Mouse (Mus musculus): Measurements from ENCODE around the gene Scgb1a1.
"Not testable (repeated sequence)": the region's sequence is repeated elsewhere in the genome, so short reads cannot be mapped to it uniquely, and the experiment has no call there.

The Scgb1a1 gene

DNA sequence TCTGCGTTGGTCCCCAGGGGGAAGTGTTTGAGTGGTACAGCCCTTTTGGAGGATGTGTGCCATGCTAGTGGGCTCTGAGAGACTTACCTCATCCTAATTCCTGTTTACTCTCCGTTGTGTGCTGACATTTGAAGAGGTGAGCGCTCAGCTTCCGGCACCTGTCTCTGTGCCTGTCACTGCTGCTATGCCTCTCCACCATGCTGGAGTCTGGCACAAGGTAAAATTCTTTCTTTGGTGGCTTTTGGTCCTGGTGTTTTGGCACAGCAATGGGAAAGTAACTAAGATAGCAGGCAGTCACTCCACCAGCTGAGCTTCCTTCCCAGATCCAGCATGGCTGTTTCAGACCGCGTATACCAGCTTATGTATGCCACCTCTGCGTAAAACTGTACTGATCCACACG is 12.0 kb upstream of the Scgb1a1 start:
- DNase-seq: no peak

DNA sequence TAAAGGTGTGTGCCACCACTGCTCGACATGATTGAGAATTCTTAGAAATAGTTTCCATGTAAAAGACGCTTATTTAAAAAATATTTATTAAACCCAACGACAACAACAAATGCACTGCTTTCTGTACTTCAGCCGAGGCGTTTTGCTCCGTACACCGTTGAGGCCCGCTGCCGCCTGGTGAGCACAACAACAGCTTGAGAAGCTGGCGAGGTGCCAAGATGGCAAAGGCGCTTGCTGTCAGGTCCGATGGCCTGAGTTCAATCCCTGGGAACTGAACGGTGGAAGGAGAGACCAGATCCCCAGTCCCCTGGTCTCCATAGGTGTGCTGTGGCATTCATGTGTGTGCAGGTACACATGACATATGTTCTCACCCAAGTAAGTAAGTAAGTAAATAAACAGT is 9.7 kb upstream of the Scgb1a1 start:
- DNase-seq: no peak

DNA sequence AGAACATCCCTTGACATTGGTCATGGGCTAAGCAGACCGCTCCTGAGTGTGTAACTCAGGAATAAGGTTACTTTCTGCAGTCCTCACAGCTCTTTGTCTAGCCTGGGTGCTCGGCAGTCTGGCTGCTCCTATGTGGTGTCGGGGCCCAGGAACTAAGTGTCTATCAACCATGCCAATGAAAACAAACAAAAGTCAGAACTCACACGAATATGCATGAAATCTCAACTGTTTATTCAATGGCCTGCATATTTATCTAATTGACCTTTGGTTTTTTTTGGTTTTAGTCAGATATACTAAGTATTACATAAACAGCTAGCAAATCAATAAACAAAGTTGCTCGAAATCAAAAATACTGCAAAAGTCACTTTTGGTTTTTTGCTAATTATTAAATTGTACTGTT is 7.4 kb upstream of the Scgb1a1 start:
- DNase-seq: no peak

DNA sequence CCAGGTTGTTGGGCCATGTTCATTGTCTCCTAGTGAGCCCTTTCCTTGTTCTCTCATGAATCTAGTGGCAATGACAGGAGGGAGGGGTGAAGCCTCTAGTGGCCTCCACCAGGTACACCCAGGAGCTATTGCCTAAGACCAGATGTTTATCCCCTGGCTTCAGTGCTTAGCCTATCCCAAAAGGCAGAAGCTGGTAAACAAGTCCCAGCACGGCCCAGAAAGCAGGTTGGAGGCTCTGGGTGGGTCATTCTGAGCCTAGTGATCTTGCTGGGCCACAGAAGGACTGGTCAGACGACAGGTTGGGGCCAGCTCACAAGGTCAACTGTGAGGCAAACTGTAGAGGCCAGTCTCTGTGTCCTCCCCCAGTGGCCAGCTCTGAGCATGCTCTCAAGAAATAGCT is 3.0 kb upstream of the Scgb1a1 start:
- DNase-seq: no peak

DNA sequence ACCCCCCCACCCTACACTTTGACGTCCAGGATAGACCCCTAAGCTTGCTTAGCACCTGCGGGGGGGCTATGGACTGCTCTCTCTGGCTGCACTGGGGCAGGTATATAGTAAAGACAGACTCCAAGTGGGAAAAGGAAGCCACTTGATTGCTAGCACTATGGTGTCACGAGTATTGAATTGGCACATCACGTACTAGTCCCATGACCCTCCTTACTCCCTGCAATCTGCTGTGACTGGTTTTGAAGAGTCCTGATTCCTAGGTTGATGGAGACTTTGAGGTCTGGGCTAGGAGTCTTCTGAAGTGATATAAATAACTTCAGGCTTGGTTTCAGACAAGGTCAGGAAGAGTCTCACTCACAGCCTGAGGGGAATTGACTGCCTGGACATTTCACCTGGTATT is 2.4 kb upstream of the Scgb1a1 start:
- DNase-seq: no peak

DNA sequence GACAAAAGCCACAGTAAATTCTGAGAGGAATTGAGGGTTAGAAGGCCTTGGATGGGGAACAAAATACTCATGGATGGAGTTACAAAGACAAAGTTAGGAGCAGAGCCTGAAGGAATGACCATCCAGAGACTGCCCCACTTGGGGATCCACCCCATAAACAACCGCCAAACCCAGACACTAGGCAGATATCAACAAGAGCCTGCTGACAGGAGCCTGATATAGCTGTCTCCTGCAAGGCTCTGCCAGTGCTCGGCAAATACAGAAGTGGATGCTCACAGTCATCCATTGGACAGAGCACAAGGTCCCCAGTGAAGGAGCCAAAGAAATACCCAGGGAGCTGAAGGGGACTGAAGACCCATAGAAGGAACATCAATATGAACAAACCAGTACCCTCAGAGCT is 3.9 kb downstream of the Scgb1a1 start:
- not testable (repeated sequence) for DNase-seq

DNA sequence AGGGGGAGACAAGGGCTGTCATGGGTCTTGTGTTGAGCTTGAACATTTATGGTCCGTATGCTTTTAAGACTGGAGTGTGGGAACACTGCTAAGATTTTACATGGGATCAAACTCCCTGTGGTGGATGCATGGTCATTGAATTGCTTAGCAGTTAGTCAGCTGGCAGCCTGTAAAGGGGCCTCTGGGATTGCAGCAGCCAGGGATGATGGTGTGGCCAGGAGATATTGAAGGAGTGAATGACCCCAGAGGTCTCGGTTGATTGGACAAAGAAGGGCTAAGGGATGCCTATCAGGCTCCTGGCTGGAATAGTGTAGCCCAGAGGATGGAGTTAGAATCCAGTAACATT is 4.8 kb downstream of the Scgb1a1 start:
- DNase-seq: no peak

DNA sequence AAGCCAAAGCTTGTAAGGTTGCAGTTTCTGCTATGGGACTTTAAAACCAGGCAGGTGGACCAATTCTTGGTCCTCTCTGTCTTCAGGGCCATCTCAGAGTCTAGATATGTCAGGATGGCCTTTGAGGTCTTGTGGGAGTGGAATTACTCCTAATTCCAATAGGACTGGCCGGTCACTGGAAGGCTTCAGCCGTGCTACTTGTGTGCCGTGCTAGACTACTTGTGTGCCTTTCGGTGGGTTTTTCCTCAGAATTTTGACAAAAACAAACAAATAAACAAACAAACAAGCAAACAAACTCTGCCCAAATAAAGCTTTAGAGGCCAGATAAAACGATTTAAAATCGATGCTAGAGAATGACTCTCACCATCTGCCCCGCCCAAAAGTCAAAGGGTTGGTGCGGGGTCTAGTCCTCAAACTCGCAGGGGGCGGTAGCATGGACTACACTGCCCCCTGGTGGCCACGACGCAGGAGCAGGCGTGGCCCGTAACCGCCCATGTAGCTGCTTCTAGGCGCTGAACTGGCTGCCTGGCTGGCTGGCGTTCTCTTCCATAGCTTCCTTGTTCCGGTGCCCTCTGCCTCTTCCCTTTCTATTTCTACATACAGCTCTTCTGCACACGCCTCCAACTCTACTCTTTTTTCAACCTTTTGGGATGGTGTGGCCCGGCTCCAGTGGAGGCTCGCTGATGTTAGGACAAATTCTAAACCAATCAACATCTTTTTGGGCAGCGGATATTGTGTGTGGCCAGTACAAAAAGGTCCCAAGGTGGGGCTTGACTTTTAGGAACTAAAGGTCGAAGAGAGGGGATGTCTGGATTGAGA is 5.4 kb downstream of the Scgb1a1 start:
- DNase-seq: peak; percentile 56

DNA sequence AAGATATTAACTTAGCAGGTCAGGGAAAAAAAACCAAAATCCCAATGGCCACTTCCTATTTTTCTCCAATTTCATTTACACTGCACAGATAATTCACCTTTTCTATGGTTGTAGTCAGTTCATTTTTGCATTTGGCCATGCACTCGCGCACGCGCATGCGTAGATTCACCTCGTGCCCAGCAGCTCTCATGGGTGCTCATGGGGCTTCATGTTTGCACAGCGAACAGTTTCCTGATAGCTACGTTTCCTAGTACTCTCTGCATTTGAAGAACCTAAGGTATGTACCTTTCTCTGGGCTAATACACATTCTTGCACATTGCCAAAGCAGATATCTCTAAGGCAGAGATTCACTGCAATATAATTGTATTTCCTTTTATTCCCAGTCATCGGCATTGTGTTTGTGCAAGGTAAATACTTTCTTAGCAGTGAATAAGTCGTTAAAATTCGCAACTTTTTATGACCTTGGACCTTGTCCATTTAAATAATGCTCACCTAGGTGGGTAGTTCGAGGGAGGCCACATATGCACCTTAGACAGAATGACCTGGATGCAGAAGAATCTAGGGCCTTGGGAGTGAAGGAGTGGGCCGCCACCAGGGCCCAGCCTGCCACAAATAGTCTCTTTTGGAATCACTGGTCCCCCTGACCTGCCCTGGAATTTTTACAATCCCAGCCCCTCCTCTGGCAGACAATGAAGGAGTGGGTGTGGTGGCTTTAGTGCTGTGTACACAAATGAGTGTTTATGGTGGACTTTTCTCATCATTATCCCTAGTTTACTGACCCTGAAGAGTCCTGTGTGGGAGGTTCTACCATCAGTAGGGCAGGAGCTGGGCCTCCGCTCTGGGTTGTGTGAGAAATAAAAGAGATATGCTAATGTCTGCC is 6.2 kb downstream of the Scgb1a1 start:
- DNase-seq: no peak

DNA sequence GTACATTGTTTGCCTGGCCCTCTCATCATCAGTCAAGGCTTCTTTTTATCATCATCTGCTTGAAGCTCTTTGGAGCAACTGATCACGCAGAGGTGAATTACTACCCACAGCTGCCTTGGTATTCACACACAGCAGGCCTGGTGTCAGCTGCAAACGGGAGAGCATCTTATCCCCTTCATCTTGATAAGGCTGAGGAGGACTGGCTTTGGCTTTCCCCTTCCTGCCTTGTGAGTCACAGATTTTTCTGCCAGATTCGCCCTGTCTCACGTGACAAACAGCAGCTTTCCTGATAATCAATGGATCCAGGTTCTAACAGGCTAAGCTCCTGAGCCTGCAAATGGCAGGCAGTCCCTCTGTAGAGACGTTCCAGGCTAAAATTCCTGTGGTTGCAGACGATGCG is 7.8 kb downstream of the Scgb1a1 start:
- DNase-seq: no peak

DNA sequence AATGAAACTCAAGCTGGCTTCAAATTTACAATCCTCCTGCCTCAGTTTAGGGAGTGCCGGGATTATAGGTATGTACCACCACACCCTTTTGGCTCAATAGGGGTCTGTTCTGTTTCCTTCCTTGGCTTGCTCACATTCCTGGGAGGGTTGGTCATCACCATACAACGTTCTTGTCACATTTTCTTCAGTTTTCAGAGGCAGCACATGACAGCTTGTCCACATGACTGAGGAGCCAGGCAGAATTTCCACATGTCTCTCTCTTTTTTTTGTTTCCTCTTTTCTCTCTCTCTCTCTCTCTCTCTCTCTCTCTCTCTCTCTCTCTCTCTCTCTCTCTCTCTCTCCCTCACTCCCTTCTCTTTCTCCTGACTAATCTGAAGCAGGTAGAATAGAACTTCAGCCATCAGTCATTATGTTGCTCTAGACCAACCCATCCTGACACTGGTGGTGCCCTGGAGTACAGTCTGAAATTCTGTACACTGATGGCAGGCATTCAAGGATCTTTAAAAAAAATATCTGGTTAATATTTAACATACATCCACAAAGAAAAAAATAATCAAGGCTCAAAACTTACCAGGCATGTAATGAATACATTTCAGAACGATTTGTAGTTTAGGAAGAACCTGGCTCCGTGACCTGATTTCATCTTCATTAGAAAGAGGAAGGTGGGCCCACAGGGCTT is 10.6 kb downstream of the Scgb1a1 start:
- no peak for DNase-seq

DNA sequence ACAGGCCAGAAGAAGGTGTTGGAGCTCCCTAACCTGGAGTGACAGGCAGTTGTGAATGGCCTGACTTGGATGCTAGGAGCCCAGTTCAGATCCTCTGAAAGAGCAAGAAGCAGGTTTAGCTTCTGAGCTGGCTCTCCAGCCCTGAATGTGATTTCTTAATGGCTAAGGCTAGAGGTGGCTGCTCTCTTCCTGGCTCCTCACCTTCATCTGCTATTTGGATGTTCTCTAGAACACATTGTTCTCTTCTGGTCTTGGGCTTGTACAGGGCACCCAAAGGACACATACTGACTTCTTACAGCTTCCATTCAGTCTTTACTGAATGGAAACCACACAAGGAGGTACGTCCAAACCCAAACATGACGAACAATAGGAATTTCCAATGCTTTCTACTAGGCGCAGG is 11.7 kb downstream of the Scgb1a1 start:
- DNase-seq: no peak

DNA sequence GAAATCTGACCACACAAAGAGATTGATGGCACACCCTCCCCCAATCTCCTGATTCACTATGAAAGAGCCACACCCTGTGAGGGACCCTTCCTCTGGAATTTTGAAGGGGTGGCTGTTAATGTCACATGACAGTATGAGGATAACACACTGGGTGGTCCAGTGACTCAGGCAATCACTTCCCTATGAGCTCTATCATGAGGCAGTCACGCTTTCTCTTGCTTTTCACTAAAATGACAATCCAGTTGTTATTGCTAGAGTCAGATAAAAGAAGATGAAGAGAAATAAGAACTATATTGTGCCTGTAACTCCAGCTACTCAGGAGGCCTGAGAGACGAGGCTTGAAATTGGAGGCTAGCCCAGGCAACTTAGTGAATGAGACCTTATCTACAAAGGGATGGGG is 12.2 kb downstream of the Scgb1a1 start:
- DNase-seq: no peak

DNA sequence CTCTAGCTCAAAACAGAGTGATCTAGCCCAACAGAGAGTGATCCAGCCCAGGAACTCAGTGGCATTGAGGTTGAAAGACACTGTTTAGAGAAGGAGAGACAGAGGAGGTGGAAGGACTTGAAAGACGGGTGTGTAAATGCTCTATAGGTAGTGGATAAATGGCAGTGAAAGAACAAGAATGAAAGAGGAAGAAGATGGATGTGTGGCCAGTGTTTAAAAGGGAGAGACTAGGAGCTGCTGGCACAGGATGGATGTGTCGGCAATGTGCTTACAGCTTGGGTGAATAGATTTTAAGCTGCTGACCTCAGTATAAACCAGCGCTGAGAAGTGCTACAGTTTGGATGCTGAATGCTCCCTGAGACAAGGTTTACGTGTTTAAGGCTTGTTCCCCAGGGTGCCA is 13.3 kb downstream of the Scgb1a1 start:
- DNase-seq: no peak

DNA sequence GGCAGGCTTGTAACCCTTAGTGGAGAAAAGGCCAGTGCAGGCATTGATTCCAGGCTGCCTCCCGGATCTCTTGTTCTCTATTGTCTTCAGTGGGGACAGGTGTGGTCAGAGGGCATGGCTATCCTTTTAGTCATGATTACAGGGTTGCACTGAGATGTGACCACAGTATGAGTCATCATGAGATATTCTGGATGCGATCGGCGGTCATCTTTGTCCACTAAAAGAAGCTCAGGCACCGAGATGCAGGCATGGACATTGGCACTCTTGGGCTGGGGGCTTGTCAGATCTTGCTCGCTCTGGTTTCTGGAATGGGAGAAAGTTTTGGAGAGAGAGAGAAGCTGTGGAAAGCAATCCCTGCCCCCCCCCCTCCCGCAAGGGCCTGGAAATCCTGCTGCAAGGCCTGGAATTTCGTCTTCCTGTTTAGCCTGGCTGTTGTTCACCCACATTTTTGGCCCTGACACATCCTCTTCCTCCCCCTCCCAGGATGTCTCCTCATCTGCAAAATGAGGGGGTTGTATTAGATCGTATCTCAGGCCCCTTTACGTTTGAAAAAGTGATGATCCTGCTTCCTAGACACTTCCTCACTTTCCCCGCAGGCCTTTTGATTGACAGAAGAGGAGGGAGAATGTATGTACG is 13.9 kb downstream of the Scgb1a1 start:
- no peak for DNase-seq

DNA sequence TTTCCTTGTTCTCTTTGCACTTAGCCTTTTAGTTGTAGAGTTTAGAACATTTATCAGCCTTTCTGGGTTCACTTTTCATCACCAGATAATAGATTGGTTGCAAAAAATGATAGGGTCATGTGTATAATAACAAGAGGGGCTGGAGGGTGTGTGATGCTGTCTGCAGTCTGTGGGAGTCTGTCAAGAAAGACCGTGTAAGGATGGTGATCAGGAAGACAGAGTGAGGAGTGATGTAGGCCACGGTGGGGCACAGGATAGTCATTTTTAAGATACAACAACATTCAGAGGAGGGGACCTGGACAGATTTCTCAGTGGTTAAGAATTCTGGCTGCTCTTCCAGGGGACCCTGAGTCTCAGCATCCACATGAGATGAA is 15.6 kb downstream of the Scgb1a1 start:
- DNase-seq: no peak

DNA sequence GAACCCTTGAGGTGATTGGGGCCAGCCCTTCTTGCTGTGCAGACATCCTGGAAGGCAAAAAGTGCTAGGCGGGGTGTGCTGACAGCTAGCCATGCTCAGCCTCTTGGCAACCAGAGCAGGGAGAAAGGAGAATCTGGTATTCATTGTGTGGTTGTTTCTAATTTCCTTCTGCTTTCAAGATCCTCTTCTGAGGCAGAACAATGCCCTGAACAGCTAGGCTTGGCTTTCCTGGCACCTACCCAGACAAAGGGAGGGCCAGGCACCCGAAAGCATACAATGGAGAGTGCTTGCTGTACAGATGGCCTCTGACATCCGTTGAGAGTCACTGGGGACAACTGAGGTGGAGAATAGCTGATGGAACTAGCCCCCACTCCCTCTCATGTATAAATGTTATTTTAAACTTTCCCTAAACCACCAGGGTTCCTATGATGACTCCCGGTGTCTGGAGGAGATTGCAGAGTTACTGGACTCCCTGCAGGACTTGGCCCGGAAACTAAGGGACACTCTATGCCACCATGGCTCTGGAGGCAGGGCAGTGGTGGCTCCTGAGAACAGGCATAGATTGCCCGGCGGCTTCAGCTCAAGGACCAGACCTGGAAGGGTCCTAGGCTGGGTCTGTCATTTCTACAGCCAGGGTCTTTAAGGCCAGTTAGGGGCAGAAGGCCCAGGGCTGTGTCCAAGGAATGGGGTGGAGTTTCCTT is 16.2 kb downstream of the Scgb1a1 start:
- DNase-seq: peak; percentile 5

DNA sequence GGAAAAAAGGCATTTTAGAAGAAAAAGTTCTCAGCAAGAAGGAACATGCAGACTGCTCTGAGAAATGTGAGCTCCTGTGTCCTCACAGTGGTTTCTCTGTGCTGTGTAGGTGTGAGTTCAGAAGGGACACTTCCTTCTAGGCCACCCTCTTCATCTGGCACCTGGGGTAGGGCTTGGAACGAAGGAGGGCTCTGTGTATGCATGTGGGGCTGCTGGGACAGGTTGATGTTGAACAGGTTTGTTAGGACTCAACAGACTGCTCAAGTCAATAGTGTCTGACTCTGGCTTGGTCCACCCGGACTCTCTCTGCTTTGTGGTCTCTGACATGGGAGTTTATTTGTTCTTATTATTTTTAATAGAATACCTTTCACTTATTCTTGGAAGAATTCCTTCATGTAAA is 17.4 kb downstream of the Scgb1a1 start:
- DNase-seq: no peak

DNA sequence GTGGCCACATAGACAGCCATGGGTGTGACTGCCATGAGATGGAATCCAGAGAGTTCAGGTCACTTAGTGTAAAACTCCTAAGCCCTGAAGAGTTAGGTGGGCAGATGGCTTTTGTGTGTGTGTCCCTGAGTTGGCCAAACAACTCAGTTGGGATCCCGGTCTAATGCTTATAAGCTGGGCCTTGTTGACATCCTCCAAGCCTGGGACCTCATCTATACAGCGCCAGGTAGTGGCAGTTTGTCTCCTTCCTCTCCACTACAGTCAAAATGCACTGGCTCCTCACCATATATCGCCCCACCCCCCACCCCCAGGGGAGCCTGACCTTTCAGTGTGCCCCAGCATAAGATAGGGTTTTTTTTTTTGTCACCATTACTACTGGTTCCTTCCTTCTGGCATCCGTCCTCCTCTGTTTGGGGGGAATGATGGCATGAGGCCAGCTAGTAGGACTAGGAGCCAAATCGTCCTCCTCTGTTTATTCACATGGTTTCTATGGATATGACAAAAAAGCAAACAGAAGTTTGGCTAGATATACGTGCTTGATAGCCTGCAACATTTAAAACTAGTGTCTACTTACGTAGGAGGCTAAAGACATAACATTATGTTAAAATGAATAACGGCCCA is 18.0 kb downstream of the Scgb1a1 start:
- no peak for DNase-seq

DNA sequence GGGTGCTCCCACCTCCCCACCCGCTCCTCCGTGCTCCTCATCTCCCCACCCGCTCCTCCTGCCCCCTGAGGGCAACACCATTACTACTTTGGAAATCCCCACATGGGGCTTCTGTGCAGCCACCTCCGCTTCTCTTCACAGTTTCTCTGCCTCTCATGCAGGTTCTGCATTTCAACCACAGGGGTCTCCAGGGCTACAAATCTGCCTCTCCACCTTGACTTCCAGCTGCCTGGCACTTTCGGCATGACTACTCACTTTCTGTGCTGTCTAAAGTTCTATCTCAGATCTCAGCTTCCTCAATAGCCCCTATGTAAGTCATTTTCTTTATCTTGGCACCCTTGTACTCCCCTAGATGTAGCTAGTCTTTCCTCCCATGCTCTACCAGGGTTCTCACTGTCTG is 20.5 kb downstream of the Scgb1a1 start:
- DNase-seq: no peak

DNA sequence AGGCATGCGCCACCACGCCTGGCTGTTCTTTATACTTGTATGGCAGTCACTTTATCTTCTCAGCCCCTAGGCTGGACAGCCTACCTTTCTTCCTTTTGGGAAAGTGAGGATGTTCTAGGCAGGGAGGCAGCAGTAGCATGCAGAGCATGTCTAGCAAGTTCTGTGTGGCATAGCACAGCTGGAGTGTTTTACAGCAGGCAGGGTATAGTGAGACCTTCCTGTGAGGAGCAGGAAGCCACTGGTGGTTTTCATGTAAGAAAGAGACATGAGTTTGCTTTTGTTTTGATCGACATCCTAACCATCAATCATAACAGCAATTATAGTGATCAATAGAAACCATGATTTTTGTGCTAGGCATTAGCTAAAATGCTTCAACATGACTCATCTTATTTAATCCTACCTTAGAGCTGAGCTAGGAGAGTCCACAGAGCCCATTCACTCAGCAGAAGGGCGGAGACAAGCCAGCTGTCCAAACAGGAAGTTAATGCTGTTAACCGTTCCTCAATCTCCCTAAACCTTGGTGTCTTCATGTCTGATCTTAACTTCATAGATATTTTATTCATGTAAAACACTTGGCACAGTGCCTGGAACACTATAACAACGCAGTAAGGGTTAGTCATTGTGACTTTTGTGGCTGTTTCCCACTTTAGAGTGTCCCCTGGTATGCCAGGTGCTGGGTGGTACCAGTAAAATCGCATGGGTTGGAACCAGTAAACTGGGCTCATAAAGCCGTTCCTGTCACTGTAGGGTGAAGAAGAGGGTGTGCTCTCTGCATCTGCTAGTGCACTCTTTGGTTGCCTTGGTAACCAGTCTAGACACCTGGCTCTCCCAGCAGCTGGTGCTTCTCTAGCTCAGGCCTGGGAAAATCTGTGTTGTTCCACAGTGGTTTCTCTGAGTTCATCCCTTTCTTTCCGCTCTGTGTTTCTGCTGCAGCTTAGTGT is 21.9 kb downstream of the Scgb1a1 start:
- no peak for DNase-seq
